Comparison of ENCODE assay signal across 9 mouse cellular contexts in the genomic region with DNA sequence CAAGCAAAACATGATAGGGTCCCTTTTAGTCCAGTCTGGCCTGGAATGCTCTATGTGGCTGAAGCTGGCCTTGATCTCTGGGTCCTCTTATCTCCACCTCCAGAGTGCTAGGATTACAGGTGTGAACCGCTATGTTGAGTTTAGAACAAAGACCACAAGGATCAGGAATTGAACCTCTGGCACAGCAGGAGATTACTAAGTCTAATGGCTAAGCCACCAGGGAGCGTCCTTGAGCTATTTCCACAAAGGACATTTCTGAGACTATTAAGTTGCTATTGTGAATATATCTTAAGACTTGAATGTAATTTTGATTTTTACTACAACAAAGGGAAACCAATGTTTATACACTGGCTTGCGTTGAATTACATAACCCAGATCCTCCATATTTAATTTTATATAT. TPM values are rescaled to one million over a fixed set of nuclear protein-coding genes. Genes with fewer than 3 reads are reported as not detected.
DNase-seq lines count a peak whose midpoint lies in the region; ATAC-seq and TF ChIP-seq lines count a peak whose summit lies in the region.
"Had no signal": no experiment of that assay in that cellular context is flagged by ENCODE, and none has a peak within 500 bp of the region (broad histone marks: within the 10 kb centered on the region; RNA-seq: fewer than 3 reads in every experiment).

No protein-coding gene starts in this region.

- no peak overlapping the region for H3K4me3 ChIP-seq in lung, postnatal 0 days (ENCODE audit: low read depth, low read length)
- no peak overlapping the region for H3K4me3 ChIP-seq in intestine, embryonic 16.5 days (ENCODE audit: low read length)
- H3K4me3 ChIP-seq: erythroblast, embryonic 14.5 days had no signal

- H3K27me3 ChIP-seq in lung, postnatal 0 days (replicated peaks; ENCODE audit: insufficient read depth, low read length): no peaks in the 10 kb centered on the region
- no peaks in the 10 kb centered on the region for H3K27me3 ChIP-seq in intestine, embryonic 16.5 days (replicated peaks; ENCODE audit: control insufficient read depth, insufficient read depth, low read length)

- no peak overlapping the region for H3K4me2 ChIP-seq in lung, postnatal 0 days (replicated peaks; ENCODE audit: low read depth, low read length)
- H3K4me2 ChIP-seq in intestine, embryonic 16.5 days (ENCODE audit: low read depth, low read length): no peak overlapping the region

- 48% methylated on average over 3 of the region's 3 CpGs for WGBS in lung, postnatal 0 days
- 55% methylated on average over 3 of the region's 3 CpGs for WGBS in intestine, embryonic 16.5 days

- no peaks in the 10 kb centered on the region for H3K4me1 ChIP-seq in lung, postnatal 0 days (ENCODE audit: insufficient read depth, low read depth, low read length)
- peaks cover 5% of the 10 kb centered on the region; the same call in 1 of the 2 replicates for H3K4me1 ChIP-seq in intestine, embryonic 16.5 days (ENCODE audit: control insufficient read depth, insufficient read depth, low read length)

- TF ChIP-seq EP300 in lung, postnatal 0 days (IDR thresholded peaks at IDR 0.05): no peak

- H3K9ac ChIP-seq in lung, postnatal 0 days (replicated peaks; ENCODE audit: low read depth): no peak overlapping the region
- no peak overlapping the region for H3K9ac ChIP-seq in intestine, embryonic 16.5 days (ENCODE audit: low read depth, low read length)

- no peaks in the 10 kb centered on the region for H3K36me3 ChIP-seq in lung, postnatal 0 days (ENCODE audit: insufficient read depth, low read length)
- no peaks in the 10 kb centered on the region for H3K36me3 ChIP-seq in intestine, embryonic 16.5 days (ENCODE audit: control insufficient read depth, insufficient read depth, low read length)

- peak; percentile 8 to 33 for DNase-seq in frontal cortex, postnatal 36 days (ENCODE audit: low spot score in 2 of 2)
- DNase-seq in frontal cortex, postnatal 10 days (ENCODE audit: low spot score in 2 of 2): no peak
- DNase-seq in right cerebral cortex, adult 18-20 months: peak; percentile 3
- no peak for DNase-seq in right cerebral cortex, postnatal 36 days (ENCODE audit: low spot score in 2 of 2)
- peak; percentile 29 for DNase-seq in embryo, embryonic 11 days
- peak; percentile 44 for DNase-seq in lung, postnatal 0 days (ENCODE audit: low spot score)
- no peak for DNase-seq in spleen, postnatal 14 days (ENCODE audit: low spot score in 2 of 2)

- H3K9me3 ChIP-seq in lung, postnatal 0 days (ENCODE audit: low read length): no peaks in the 10 kb centered on the region
- H3K9me3 ChIP-seq in intestine, embryonic 16.5 days (ENCODE audit: control insufficient read depth, low read length): no peaks in the 10 kb centered on the region

- no peak for ATAC-seq in lung, postnatal 0 days
- ATAC-seq in intestine, embryonic 16.5 days: no peak

- H3K27ac ChIP-seq in lung, postnatal 0 days (ENCODE audit: low read length): no peak overlapping the region
- H3K27ac ChIP-seq in intestine, embryonic 16.5 days (ENCODE audit: low read length): no peak overlapping the region

- peak; percentile 69 for TF ChIP-seq CTCF in lung, postnatal 0 days (IDR thresholded peaks at IDR 0.05)

RNA-seq across cellular contexts. Expression of a gene that starts 13.0 kb away (rescaled TPM):
- polyA plus RNA-seq in lung, postnatal 0 days (2015; fragmentation: Nextera tagmentation; extraction: Ambion mirVana): 2.4 and 5.2 TPM in 2 replicates
- polyA plus RNA-seq in intestine, embryonic 16.5 days (2015; fragmentation: Nextera tagmentation; extraction: Ambion mirVana): 2.2 and 2.5 TPM in 2 replicates
- polyA plus RNA-seq: erythroblast, embryonic 14.5 days had no signal

Comparison
In these comparisons a context has a peak if more than half of its experiments do, and no peak if none do; other contexts are left out.
1. DNase-seq: peak in frontal cortex, postnatal 36 days (2 of 2), right cerebral cortex, adult 18-20 months (single experiment), embryo, embryonic 11 days (single experiment) and lung, postnatal 0 days (single experiment); none in frontal cortex, postnatal 10 days (0 of 2), right cerebral cortex, postnatal 36 days (0 of 2) and spleen, postnatal 14 days (0 of 2).